Mouse (Mus musculus) midbrain, embryonic 12.5 days (tissue): ENCODE measurements around the gene 6030468B19Rik. TPM values are rescaled to one million over a fixed set of nuclear protein-coding genes. Genes with fewer than 3 reads are reported as not detected.

Experiments
- ATAC-seq: fragments of 200-750 bp; cut with Nextera tagmentation; 2 replicates; pipeline ENCODE4 v1.8.0; 2017; ENCODE audit warnings: low read depth, moderate TSS enrichment, moderate library complexity; ENCODE audit not compliant: low FRiP score
- H3K27ac ChIP-seq: fragments of 300-500 bp; sonication (generic); replicated peaks from 2 replicates; pipeline ENCODE4 v1.5.1; 2016; ENCODE audit warnings: mild to moderate bottlenecking
- H3K27me3 ChIP-seq: fragments of 300-500 bp; sonication (generic); 2 replicates; pipeline ENCODE4 v1.6.1; 2016; ENCODE audit warnings: mild to moderate bottlenecking
- H3K36me3 ChIP-seq: fragments of 300-500 bp; sonication (generic); 2 replicates; pipeline ENCODE4 v1.6.1; 2016
- H3K4me1 ChIP-seq: fragments of 300-500 bp; sonication (generic); 2 replicates; pipeline ENCODE4 v1.6.1; 2016
- H3K4me2 ChIP-seq: fragments of 300-500 bp; sonication (generic); replicated peaks from 2 replicates; pipeline ENCODE4 v1.6.1; 2016; ENCODE audit warnings: mild to moderate bottlenecking, moderate library complexity
- H3K4me3 ChIP-seq: fragments of 300-500 bp; sonication (generic); 2 replicates; pipeline ENCODE4 v1.5.1; 2016; ENCODE audit warnings: mild to moderate bottlenecking
- H3K9ac ChIP-seq: fragments of 300-500 bp; sonication (generic); replicated peaks from 2 replicates; pipeline ENCODE4 v1.6.1; 2016; ENCODE audit warnings: mild to moderate bottlenecking, moderate library complexity
- H3K9me3 ChIP-seq: fragments of 300-500 bp; sonication (generic); 2 replicates; pipeline ENCODE4 v1.6.1; 2016; ENCODE audit warnings: mild to moderate bottlenecking
- WGBS: fragments of 180-500 bp; shearing (Covaris S2); methylation state at CpG from one replicate; pipeline ENCODE4 v1.1.7; 2016; 5-methylcytosine and 5-hydroxymethylcytosine counted together
- polyA plus RNA-seq: library from polyadenylated mRNA; unstranded; fragments of >200 nt; fragmentation: Nextera tagmentation; extraction: Ambion mirVana; gene quantifications from 2 replicates; pipeline ENCODE4 v1.2.1, GENCODE M21; 2016

6030468B19Rik gene
- polyA plus RNA-seq, 1 experiment from 2014 or later: 0.28 TPM

- no peak for ATAC-seq
Observed at GRCm38 (mm10) chr11:117768725-117769682, 28.5 kb upstream of the 6030468B19Rik start.

GRCm38 (mm10) chr11:117769683-117770047 lies 27.8 kb upstream of the 6030468B19Rik start:
- WGBS: 86% methylated on average over 7 of the region's 7 CpGs
- Histone ChIP-seq H3K27ac (no peak overlapping the region), H3K36me3 (peaks cover 14% of the 10 kb centered on the region), H3K9me3 (no peaks in the 10 kb centered on the region), H3K4me2 (no peak overlapping the region), H3K9ac (no peak overlapping the region), H3K4me1 (0 out of 2 replicates have a peak, but pooled peaks cover 9% of the 10 kb centered on the region), H3K4me3 (no peak overlapping the region), H3K27me3 (no peaks in the 10 kb centered on the region)
- no peak for ATAC-seq

More at GRCm38 (mm10) chr11:117768725-117769682, 28.5 kb upstream of the 6030468B19Rik start:
- H3K4me3 ChIP-seq: no peak overlapping the region
- H3K4me1 ChIP-seq: 0 out of 2 replicates have a peak, but pooled peaks cover 9% of the 10 kb centered on the region
- H3K27ac ChIP-seq: no peak overlapping the region
- H3K4me2 ChIP-seq: no peak overlapping the region
- no peaks in the 10 kb centered on the region for H3K27me3 ChIP-seq
- 86% methylated on average over 20 of the region's 20 CpGs for WGBS
- H3K9ac ChIP-seq: no peak overlapping the region
- peaks cover 20% of the 10 kb centered on the region for H3K36me3 ChIP-seq
- no peaks in the 10 kb centered on the region for H3K9me3 ChIP-seq

GRCm38 (mm10) chr11:117770407-117770806 lies 27.1 kb upstream of the 6030468B19Rik start:
- H3K27ac ChIP-seq: no peak overlapping the region
- H3K27me3 ChIP-seq: no peaks in the 10 kb centered on the region
- H3K9ac ChIP-seq: no peak overlapping the region
- H3K36me3 ChIP-seq: peaks cover 6% of the 10 kb centered on the region; the same call in 1 of the 2 replicates
- H3K4me2 ChIP-seq: no peak overlapping the region
- no peak for ATAC-seq
- no peaks in the 10 kb centered on the region for H3K9me3 ChIP-seq
- 90% methylated on average over 10 of the region's 10 CpGs for WGBS
- 0 out of 2 replicates have a peak, but pooled peaks cover 9% of the 10 kb centered on the region for H3K4me1 ChIP-seq
- no peak overlapping the region for H3K4me3 ChIP-seq

- H3K9me3 ChIP-seq: no peaks in the 10 kb centered on the region
- H3K4me2 ChIP-seq: no peak overlapping the region
- 93% methylated on average over 7 of the region's 7 CpGs for WGBS
- ATAC-seq: no peak
- no peak overlapping the region for H3K4me3 ChIP-seq
- H3K9ac ChIP-seq: no peak overlapping the region
- no peaks in the 10 kb centered on the region for H3K36me3 ChIP-seq
- H3K27me3 ChIP-seq: no peaks in the 10 kb centered on the region
- H3K4me1 ChIP-seq: 0 out of 2 replicates have a peak, but pooled peaks cover 9% of the 10 kb centered on the region
- no peak overlapping the region for H3K27ac ChIP-seq
Observed at GRCm38 (mm10) chr11:117772352-117772751, 25.1 kb upstream of the 6030468B19Rik start.

GRCm38 (mm10) chr11:117774925-117775324 lies 22.5 kb upstream of the 6030468B19Rik start:
- 92% methylated on average over 10 of the region's 10 CpGs for WGBS

GRCm38 (mm10) chr11:117775540-117775939 lies 21.9 kb upstream of the 6030468B19Rik start:
- Histone ChIP-seq H3K4me2 (no peak overlapping the region), H3K27ac (no peak overlapping the region), H3K36me3 (no peaks in the 10 kb centered on the region), H3K27me3 (peaks cover 24% of the 10 kb centered on the region), H3K9me3 (no peaks in the 10 kb centered on the region), H3K9ac (no peak overlapping the region), H3K4me3 (no peak overlapping the region), H3K4me1 (peaks cover 17% of the 10 kb centered on the region)
- ATAC-seq: no peak
- 91% methylated on average over 13 of the region's 13 CpGs for WGBS

More at GRCm38 (mm10) chr11:117774925-117775324, 22.5 kb upstream of the 6030468B19Rik start:
- Histone ChIP-seq H3K27ac (no peak overlapping the region), H3K4me3 (no peak overlapping the region), H3K36me3 (no peaks in the 10 kb centered on the region), H3K9me3 (no peaks in the 10 kb centered on the region), H3K27me3 (peaks cover 18% of the 10 kb centered on the region), H3K9ac (no peak overlapping the region), H3K4me2 (no peak overlapping the region), H3K4me1 (peaks cover 14% of the 10 kb centered on the region)
- no peak for ATAC-seq

GRCm38 (mm10) chr11:117776085-117776792 lies 21.2 kb upstream of the 6030468B19Rik start:
- Histone ChIP-seq H3K27me3 (peaks cover 31% of the 10 kb centered on the region), H3K4me3 (no peak overlapping the region), H3K9me3 (no peaks in the 10 kb centered on the region), H3K9ac (no peak overlapping the region), H3K27ac (no peak overlapping the region), H3K36me3 (no peaks in the 10 kb centered on the region), H3K4me2 (no peak overlapping the region), H3K4me1 (peaks cover 24% of the 10 kb centered on the region)
- ATAC-seq: no peak
- WGBS: 90% methylated on average over 14 of the region's 14 CpGs

- Histone ChIP-seq H3K4me2 (no peak overlapping the region), H3K27me3 (peaks cover 40% of the 10 kb centered on the region), H3K9ac (no peak overlapping the region), H3K4me1 (peaks cover 26% of the 10 kb centered on the region), H3K36me3 (no peaks in the 10 kb centered on the region), H3K4me3 (no peak overlapping the region), H3K9me3 (no peaks in the 10 kb centered on the region), H3K27ac (no peak overlapping the region)
- 89% methylated on average over 5 of the region's 5 CpGs for WGBS
- ATAC-seq: no peak
Observed at GRCm38 (mm10) chr11:117777111-117777510, 20.3 kb upstream of the 6030468B19Rik start.

- H3K9me3 ChIP-seq: no peaks in the 10 kb centered on the region
- no peak overlapping the region for H3K9ac ChIP-seq
- no peak for ATAC-seq
- H3K4me2 ChIP-seq: no peak overlapping the region
- 94% methylated on average over 10 of the region's 11 CpGs for WGBS
- H3K27ac ChIP-seq: no peak overlapping the region
- H3K4me1 ChIP-seq: peaks cover 29% of the 10 kb centered on the region
- H3K4me3 ChIP-seq: no peak overlapping the region
- H3K27me3 ChIP-seq: peaks cover 49% of the 10 kb centered on the region
- no peaks in the 10 kb centered on the region for H3K36me3 ChIP-seq
Observed at GRCm38 (mm10) chr11:117778031-117778430, 19.4 kb upstream of the 6030468B19Rik start.

- Histone ChIP-seq H3K36me3 (no peaks in the 10 kb centered on the region), H3K9me3 (no peaks in the 10 kb centered on the region), H3K9ac (no peak overlapping the region; the same call in 1 of the 2 replicates), H3K27ac (no peak overlapping the region; the same call in 1 of the 2 replicates), H3K4me1 (peaks cover 37% of the 10 kb centered on the region), H3K4me3 (0 out of 2 replicates have a peak overlapping the region, but pooled peaks have one; percentile 33), H3K4me2 (peak overlapping the region; percentile 51; the same call in 1 of the 2 replicates), H3K27me3 (peaks cover 58% of the 10 kb centered on the region)
- 76% methylated on average over 12 of the region's 12 CpGs for WGBS
- no peak for ATAC-seq
Observed at GRCm38 (mm10) chr11:117778851-117779433, 18.5 kb upstream of the 6030468B19Rik start.

- H3K9me3 ChIP-seq: no peaks in the 10 kb centered on the region
- peak overlapping the region; percentile 51 for H3K4me2 ChIP-seq
- peak overlapping the region; percentile 33 for H3K4me3 ChIP-seq
- WGBS: 6% methylated on average over 38 of the region's 38 CpGs
- H3K27ac ChIP-seq: peak overlapping the region; percentile 50
- no peaks in the 10 kb centered on the region for H3K36me3 ChIP-seq
- peaks cover 37% of the 10 kb centered on the region for H3K4me1 ChIP-seq
- H3K27me3 ChIP-seq: peaks cover 65% of the 10 kb centered on the region
- peak; percentile 23; the same call in 1 of the 2 replicates for ATAC-seq
- peak overlapping the region; percentile 43 for H3K9ac ChIP-seq
Observed at GRCm38 (mm10) chr11:117779434-117780198, 17.8 kb upstream of the 6030468B19Rik start.
